Mouse (Mus musculus) lung, postnatal 14 days (tissue): ENCODE data around the gene Rere.
A peak's percentile ranks its signal among the peaks of the same experiment; 100 is the strongest.
"Not testable (repeated sequence)": the region's sequence is repeated elsewhere in the genome, so short reads cannot be mapped to it uniquely, and the experiment has no call there.

Experiments used
- DNase-seq: peaks from one replicate; pipeline ENCODE4 v3.0.0; 2021

The Rere gene

DNA sequence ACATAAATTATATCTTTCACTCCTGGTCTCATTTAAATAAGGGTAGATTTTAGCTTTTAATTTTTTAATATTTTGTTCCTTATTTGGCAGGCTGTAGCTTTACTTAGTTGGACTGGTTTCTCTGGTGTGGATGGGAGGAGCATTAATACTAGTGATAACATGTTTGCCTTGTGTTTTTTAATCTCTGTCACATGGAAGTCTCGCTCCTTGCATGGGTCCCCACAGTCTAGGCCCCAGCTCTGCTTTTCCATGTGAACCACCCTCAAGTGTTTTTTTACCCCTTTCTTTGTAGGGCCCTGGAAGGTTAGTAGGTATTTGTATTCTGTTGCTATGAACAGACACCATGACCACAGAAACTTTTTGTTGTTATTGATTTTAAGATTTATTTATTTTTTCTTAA, 238.6 kb downstream of the Rere start:
- no peak for DNase-seq

DNA sequence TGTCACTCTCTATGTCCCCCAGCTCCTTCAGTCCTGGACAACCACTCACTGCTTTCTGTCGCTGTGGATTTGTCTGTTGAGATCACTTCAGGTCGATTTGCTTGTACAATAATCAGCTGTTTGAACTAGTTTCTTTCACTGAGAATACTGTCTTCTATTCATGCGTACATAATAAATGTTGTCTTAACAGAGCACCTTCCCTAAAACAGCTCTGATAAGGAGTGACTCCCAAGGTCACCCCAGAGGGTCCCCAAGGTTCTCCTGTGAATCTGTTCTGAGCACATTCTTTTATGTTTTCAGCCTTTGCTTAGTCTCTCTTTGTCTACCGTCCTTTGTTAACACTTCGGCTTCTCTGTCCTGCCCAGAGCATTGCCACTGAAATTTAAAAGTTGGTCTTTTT, 241.0 kb downstream of the Rere start:
- no peak for DNase-seq

- DNase-seq = no peak
Measured at GRCm38 (mm10) chr4:150523351-150523750, 241.9 kb downstream of the Rere start.

- no peak for DNase-seq
Measured at GRCm38 (mm10) chr4:150526269-150526668, 244.8 kb downstream of the Rere start.

DNA sequence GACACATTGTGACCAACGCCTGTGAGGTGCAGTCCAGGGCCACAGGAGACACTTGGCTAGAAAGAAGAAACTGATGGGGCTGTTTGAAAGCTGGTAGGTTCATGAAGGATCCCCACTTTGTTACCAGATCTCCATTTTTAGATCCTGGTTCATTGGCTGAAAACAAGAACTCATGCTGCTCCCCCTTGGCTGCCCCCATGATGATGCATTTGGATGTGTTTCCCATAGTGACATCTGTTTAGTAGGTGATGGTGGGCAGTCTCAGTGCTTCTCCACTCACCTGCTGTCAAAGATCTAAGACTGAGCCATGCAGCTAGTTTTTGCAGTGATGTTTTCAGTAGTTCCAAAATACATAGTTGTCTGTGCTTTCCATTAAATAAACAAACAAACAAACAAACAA, 247.0 kb downstream of the Rere start:
- no peak for DNase-seq

- DNase-seq = no peak
Measured at GRCm38 (mm10) chr4:150528846-150529245, 247.4 kb downstream of the Rere start.

- DNase-seq = no peak
Measured at GRCm38 (mm10) chr4:150531869-150532268, 250.4 kb downstream of the Rere start.

DNA sequence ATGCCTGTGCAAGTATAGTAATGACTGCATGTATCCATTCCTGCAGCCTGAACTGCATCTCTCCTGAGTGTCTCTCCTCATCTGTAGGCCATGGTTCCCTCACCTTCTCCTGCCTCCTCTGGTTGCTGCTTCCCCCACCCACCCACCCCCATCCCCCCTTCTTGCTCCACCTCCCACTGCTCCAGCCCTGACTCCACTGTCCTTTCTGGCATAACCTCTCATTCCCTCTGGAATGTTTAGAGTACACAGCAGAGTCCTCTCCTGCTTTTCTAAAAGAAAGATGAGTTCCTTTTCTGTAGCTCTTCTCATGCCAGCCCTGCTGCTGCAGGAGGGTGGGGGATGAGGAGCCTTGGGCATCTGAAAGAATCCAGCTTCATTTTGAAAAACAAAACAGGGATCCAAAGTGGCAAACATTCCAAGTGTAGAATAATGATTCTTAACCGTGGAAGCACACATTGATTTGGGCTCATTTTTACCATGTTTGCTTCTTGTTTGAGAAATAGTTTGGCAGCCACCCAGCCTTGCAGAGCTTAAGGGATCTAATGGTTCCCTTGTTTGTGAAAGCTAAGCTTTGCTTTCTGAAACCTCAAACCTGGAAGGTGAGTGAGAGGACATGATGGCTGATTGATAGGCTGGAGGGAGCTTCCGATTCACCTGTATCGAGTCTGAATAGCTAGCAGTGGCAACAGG, 255.5 kb downstream of the Rere start:
- DNase-seq = peak; percentile 48

GRCm38 (mm10) chr4:150539846-150540245, 258.4 kb downstream of the Rere start:
- no peak for DNase-seq

GRCm38 (mm10) chr4:150540392-150541094, 259.1 kb downstream of the Rere start:
- no peak for DNase-seq

- DNase-seq = no peak
Measured at GRCm38 (mm10) chr4:150544231-150544630, 262.8 kb downstream of the Rere start.

DNA sequence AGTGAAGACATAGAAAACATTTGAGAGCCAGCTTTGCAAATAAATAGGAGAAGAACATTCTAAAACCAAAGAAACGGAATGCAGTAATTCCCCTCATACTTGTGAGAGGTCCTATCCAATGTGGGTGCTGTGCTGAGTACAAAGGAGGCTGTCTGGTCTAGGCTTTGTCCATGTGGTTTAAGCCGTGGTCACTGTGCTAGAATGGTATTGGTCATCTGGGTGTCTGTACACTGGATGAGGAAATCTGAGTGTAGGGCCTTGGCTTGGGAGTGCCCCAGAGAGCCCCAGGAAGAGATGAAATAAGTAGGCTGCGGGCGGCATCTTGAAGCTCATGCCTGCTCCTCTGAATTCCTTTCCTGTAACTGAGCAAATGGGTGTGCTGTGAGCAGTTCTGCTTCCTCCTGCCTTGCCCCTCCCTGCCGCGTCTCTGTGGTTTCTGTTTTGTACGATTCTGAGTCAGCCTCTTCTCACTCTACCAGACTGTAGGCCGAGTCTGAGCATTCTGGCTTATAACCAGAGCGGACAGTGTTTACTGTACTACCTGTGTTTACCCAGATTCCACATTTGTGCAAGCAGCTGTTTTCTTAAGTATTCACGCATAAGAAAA, 263.3 kb downstream of the Rere start:
- DNase-seq = peak; percentile 59

- no peak for DNase-seq
Measured at GRCm38 (mm10) chr4:150545775-150546174, 264.3 kb downstream of the Rere start.

GRCm38 (mm10) chr4:150546296-150546695, 264.9 kb downstream of the Rere start:
- peak; percentile 35 for DNase-seq

- DNase-seq = no peak
Measured at GRCm38 (mm10) chr4:150549393-150549792, 267.9 kb downstream of the Rere start.

DNA sequence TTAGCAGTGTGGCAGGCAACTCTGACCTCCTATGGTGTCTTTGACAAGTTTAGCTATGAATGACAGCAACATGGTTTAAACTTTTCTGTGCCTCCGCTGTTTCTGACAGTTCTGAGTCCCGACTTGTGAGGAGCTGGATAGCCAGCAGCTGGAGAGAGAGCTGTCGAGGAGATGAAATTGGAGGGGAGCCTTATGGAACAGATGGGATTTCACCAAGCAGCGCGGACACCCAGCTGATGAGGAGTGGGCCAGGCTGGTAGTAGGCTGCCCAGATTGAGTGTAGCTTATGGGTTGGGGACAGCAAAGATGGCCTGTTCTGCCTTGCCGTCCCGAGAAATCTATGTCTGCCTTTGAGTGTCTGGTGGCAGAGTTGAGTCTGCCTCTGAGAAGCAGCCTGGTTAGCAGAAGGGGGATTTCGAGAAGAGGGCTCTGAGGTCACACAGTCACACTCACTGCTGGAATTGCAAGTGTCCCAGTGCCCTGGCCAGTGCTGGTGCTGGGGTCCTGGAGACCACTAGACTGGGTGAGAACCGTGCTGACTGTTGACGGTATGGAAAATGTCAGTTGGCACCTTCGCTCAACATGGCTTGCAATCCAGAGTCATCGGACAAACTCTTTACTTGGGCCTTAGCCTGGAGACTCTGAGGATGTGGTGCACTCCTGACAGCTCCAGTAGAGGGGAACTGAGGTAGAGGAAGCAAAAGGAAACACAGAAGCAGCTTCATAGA, 268.7 kb downstream of the Rere start:
- no peak for DNase-seq

DNA sequence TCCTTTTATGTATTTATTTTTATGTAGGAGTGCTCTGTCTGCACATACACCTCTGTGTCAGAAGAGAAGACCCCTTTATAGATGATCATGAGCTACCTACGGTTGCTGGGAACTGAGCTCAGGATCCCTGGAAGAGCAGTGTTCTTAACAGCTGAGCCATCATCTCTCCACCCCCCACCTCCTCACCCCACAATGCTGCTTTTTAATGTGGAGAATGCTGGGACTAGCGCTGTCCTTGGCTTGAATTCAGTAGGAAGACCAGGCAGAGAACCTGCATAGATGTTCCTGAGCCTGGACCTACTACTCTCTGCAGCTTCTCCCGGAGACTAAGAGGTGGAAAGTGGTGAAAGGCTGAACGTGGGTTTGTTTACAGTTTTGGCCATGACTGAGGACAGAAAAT, 269.9 kb downstream of the Rere start:
- no peak for DNase-seq

GRCm38 (mm10) chr4:150552751-150553600, 271.5 kb downstream of the Rere start:
- DNase-seq = no peak

DNA sequence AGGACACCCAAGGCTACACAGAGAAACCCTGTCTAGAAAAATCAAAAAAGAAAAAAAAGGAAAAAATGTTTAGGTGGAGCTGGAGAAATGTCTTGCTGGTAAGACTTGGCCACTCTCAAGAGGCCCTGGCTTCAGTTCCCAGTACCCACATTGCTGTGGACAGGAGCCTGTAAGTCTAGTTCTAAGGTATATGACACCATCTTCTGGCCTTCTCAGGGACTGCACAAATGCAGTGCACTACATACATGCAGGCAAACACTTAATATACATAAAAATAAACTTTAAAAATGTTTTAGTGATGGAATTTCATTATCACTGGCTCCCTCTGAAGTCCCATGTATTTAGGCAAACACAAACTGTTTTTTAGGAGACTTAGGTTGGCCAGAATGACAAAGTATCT, 274.3 kb downstream of the Rere start:
- no peak for DNase-seq

DNA sequence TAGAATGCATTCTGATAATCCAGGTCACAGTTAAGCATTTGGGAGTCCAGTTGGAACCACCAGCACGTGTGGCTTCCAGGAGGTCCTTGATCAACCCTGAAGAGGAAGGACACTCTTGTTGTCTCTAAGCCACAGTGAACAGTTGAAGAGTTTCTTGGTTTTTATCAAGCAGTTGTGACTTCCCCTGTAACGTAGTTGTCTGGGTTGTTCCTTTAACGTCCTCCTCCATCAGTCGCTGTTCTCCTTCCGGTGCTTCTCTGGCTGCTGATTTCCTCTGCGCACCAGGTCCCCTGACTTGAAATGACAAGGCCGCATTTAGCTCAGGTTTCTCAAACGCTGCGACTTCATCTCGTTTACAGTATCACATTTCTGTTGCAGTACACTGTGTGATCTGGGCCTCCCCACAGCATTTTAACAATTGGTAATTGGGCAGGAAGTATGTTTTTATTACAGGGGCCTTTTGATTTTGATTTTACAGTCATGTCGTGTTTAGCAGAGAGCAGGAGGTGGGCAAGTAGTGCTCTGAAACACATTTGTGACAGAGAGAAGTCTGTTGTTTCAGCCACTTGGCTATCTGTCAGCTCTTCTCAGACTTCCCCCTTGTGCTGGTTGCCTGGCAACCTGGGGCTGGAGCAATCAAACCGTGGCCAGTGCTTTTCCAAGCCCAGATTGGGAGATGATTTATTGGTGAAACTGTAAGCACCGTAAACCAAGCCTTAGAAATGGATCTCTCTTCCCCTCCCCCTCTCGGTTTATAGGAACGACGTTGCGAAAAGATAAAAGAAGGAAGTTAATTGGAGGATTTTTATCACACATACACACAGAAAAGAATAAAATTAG, 275.2 kb downstream of the Rere start:
- DNase-seq = peak; percentile 74

DNA sequence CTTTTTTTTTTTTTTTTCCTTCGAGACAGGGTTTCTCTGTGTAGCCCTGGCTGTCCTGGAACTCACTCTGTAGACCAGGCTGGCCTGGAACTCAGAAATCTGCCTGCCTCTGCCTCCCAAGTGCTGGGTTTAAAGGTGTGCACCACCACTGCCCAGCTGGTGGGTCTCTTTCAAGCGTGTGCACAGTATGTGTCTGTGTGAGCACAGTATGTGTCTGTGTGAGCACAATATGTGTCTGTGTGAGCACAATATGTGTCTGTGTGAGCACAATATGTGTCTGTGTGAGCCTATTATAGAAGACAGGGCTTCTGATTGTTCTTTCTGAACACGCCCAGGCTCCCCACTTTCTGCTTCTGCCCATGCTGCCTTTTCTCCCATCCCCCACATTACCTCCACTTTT, 275.8 kb downstream of the Rere start:
- not testable (repeated sequence) for DNase-seq

DNA sequence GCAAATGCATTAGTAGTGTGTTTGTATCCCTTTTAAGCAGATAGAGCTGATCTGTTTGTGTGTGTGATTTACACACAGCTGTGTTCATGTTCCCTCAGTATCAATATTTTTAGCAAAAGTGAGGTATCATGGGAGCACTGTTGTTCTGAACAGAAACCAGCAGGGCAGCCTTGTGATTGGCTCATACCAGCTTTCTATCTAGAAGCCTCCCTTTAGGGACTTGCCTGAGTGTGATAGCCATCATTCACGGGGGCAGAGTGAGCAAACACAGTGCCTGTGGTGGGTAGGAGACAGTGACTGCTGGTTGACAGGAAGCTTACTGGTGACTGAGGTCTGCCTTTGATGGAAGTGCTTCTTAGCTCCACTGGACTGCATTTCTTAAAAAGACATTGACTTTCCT, 276.5 kb downstream of the Rere start:
- DNase-seq = no peak
